Mouse (Mus musculus) neural tube, embryonic 11.5 days (tissue): ENCODE measurements around the gene Bace2. TPM values are rescaled to one million over a fixed set of nuclear protein-coding genes. Genes with fewer than 3 reads are reported as not detected.
A peak's percentile ranks its signal among the peaks of the same experiment; 100 is the strongest.

Experiments used
- ATAC-seq: fragments of 200-750 bp; cut with Nextera tagmentation; 2 replicates; pipeline ENCODE4 v1.8.0; 2017; ENCODE audit warnings: moderate number of reproducible peaks, mild to moderate bottlenecking, moderate TSS enrichment, moderate library complexity; ENCODE audit not compliant: insufficient read depth, low FRiP score, low TSS enrichment
- DNase-seq: peaks from one replicate; pipeline ENCODE4 v3.0.0-alpha.2; 2015; ENCODE audit warnings: low spot score
- H3K27ac ChIP-seq: fragments of 300-500 bp; sonication (generic); 2 replicates; pipeline ENCODE4 v1.5.1; 2014; ENCODE audit warnings: low read depth, mild to moderate bottlenecking, low read length
- H3K27me3 ChIP-seq: fragments of 300-500 bp; sonication (generic); 2 replicates; pipeline ENCODE4 v1.6.1; 2014; ENCODE audit warnings: mild to moderate bottlenecking, low read length, mixed read lengths; ENCODE audit not compliant: control insufficient read depth, insufficient read depth
- H3K36me3 ChIP-seq: fragments of 300-500 bp; sonication (generic); 2 replicates; pipeline ENCODE4 v1.6.1; 2014; ENCODE audit warnings: mild to moderate bottlenecking, low read length, moderate library complexity, mixed read lengths; ENCODE audit not compliant: control insufficient read depth, insufficient read depth
- H3K4me1 ChIP-seq: fragments of 300-500 bp; sonication (generic); 2 replicates; pipeline ENCODE4 v1.6.1; 2014; ENCODE audit warnings: low read length, mixed read lengths; ENCODE audit not compliant: control insufficient read depth, insufficient read depth
- H3K4me2 ChIP-seq: fragments of 300-500 bp; sonication (generic); 2 replicates; pipeline ENCODE4 v1.6.1; 2014; ENCODE audit warnings: low read depth, mild to moderate bottlenecking, moderate library complexity
- H3K4me3 ChIP-seq: fragments of 300-500 bp; sonication (generic); 2 replicates; pipeline ENCODE4 v1.5.1; 2014; ENCODE audit warnings: low read depth, low read length
- H3K9ac ChIP-seq: fragments of 300-500 bp; sonication (generic); 2 replicates; pipeline ENCODE4 v1.6.1; 2014; ENCODE audit warnings: mild to moderate bottlenecking, low read length
- H3K9me3 ChIP-seq: fragments of 300-500 bp; sonication (generic); 2 replicates; pipeline ENCODE4 v1.6.1; 2016; ENCODE audit warnings: low read length; ENCODE audit not compliant: control insufficient read depth
- WGBS: fragments of 180-500 bp; shearing (Covaris S2); extraction: QIAGEN DNeasy Blood & Tissue Kit; methylation state at CpG from one replicate; pipeline ENCODE4 v1.1.7; 2014; 5-methylcytosine and 5-hydroxymethylcytosine counted together
- polyA plus RNA-seq: library from polyadenylated mRNA; unstranded; fragments of >200 nt; fragmentation: Nextera tagmentation; extraction: Ambion mirVana; gene quantifications from 2 replicates; pipeline ENCODE4 v1.2.1, GENCODE M21; 2014

The Bace2 gene
- polyA plus RNA-seq, 1 experiment from 2014 or later = 3.0 TPM

DNA sequence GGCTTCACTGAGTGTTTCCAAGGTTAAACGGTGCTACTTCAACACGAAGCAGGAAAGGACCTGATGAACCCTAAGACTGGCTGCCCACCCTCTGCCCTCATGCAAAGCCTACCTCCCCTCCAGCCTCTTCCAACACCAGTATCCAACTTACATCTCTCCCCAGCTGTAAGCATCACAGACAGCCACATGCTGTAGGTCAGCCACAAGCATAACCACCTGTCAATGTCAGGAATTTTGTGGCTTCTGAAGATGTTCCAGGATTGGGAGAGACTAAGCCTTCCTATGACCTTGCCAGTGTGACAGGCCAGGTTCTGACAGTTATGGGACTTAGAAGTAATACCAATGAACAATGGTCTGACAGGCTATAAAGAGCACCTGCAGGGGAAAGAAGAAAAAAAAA is 27.9 kb upstream of the Bace2 start:
- Histone ChIP-seq H3K4me3 (no peak overlapping the region), H3K27me3 (no peaks in the 10 kb centered on the region), H3K9me3 (no peaks in the 10 kb centered on the region), H3K9ac (no peak overlapping the region), H3K36me3 (no peaks in the 10 kb centered on the region), H3K4me2 (no peak overlapping the region), H3K27ac (no peak overlapping the region), H3K4me1 (no peaks in the 10 kb centered on the region)
- no peak for ATAC-seq
- WGBS = 85% methylated on average over 2 of the region's 2 CpGs
- no peak for DNase-seq

GRCm38 (mm10) chr16:97353013-97353412 is 3.5 kb upstream of the Bace2 start:
- Histone ChIP-seq H3K27ac (no peak overlapping the region), H3K4me2 (no peak overlapping the region), H3K9me3 (no peaks in the 10 kb centered on the region), H3K36me3 (no peaks in the 10 kb centered on the region), H3K9ac (no peak overlapping the region), H3K4me3 (no peak overlapping the region), H3K27me3 (peaks cover 11% of the 10 kb centered on the region), H3K4me1 (0 out of 2 replicates have a peak, but pooled peaks cover 3% of the 10 kb centered on the region)
- WGBS = 76% methylated on average over 2 of the region's 2 CpGs
- no peak for DNase-seq
- ATAC-seq = no peak

DNA sequence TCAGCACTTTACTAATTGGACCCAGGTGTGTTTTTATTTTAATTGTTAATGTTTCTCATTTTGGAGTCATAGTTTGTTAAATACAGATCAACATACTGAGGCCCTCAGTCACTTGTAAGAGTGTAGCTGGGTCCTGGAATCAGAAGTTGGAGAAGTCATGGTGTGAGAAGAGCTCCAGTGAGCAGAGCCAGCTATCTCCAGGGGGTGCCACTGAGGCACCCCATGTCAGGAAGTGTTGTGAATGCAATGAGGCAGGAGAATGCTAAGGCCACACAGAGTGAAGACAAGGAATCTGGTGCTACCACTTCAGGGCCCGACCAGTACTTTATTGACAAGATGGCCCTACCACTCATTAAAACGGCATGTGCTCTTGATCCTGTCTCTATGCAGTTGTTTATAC is 1.9 kb upstream of the Bace2 start:
- 66% methylated on average over 2 of the region's 2 CpGs for WGBS

GRCm38 (mm10) chr16:97357188-97357821 is 763 bp downstream of the Bace2 start:
- H3K4me1 ChIP-seq = 0 out of 2 replicates have a peak, but pooled peaks cover 3% of the 10 kb centered on the region
- H3K4me3 ChIP-seq = peak overlapping the region; percentile 51
- H3K9me3 ChIP-seq = no peaks in the 10 kb centered on the region
- peak; percentile 46 for DNase-seq
- peak overlapping the region; percentile 98 for H3K4me2 ChIP-seq
- WGBS = under 1% methylated on average over 25 of the region's 25 CpGs
- ATAC-seq = peak; percentile 63
- H3K9ac ChIP-seq = no peak overlapping the region
- peaks cover 17% of the 10 kb centered on the region for H3K27me3 ChIP-seq
- H3K27ac ChIP-seq = no peak overlapping the region
- no peaks in the 10 kb centered on the region for H3K36me3 ChIP-seq

More for the DNA sequence above, 1.9 kb upstream of the Bace2 start:
- H3K9me3 ChIP-seq = no peaks in the 10 kb centered on the region
- DNase-seq = no peak
- no peak overlapping the region for H3K27ac ChIP-seq
- no peak for ATAC-seq
- no peak overlapping the region for H3K4me3 ChIP-seq
- 0 out of 2 replicates have a peak, but pooled peaks cover 3% of the 10 kb centered on the region for H3K4me1 ChIP-seq
- H3K27me3 ChIP-seq = peaks cover 17% of the 10 kb centered on the region
- H3K36me3 ChIP-seq = no peaks in the 10 kb centered on the region
- no peak overlapping the region for H3K4me2 ChIP-seq
- H3K9ac ChIP-seq = no peak overlapping the region

DNA sequence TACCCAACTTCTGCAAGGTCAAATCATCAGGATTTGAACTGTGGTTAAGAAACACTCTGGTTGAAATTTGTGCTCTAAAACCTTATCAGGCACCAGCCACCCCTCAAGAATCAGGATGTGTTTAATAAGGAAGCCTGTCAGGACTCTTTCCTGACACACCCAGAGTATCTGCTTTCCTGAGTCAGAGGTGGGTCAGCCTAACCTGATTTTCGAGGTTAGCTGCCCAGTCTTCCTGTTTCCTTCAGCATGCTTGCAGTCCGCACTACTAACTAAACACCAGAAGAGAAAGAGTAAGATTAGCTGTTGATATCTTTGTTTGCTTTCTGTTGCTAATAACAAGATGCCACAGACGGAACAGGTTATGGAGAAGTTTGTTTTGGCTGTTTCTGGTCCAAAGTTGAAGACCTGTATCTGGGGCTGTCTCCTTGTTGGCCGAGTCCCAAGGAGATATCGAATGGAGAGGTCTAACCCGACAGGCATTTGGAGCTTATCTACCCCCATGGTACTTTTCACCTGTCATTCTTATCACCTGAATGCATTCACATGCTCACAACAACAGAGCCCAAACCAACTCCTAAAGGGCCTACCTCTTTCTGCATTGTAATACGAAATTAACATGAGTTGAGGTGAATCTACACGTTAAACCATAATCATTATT is 5.8 kb downstream of the Bace2 start:
- no peak overlapping the region for H3K27ac ChIP-seq
- peaks cover 8% of the 10 kb centered on the region for H3K27me3 ChIP-seq
- ATAC-seq (no peak), DNase-seq (no peak)
- no peak overlapping the region for H3K4me3 ChIP-seq
- H3K4me1 ChIP-seq = no peaks in the 10 kb centered on the region
- H3K9ac ChIP-seq = no peak overlapping the region
- no peaks in the 10 kb centered on the region for H3K36me3 ChIP-seq
- H3K9me3 ChIP-seq = no peaks in the 10 kb centered on the region
- H3K4me2 ChIP-seq = no peak overlapping the region
- 83% methylated on average over 8 of the region's 8 CpGs for WGBS

DNA sequence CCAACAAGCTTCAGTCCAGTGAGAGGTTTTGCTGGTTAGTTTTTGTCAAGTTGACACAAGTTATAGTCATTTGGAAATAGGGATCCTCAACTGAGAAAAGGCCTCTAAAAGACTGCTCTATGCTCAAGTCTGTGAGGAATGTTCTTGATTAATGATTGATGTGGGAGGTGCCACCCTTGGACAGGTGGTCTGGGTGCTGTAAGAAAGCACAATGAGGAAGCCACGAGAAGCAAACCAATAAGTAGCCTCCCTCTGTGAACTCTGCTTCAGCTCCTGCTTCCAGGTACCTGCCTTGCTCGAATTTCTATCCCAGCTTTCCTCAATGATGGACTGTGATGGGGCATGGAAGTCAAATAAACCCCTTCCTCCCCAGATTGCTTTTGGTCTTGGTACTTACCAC is 9.6 kb downstream of the Bace2 start:
- no peak overlapping the region for H3K4me3 ChIP-seq
- no peaks in the 10 kb centered on the region for H3K36me3 ChIP-seq
- no peak overlapping the region for H3K27ac ChIP-seq
- WGBS = 53% methylated on average over 2 of the region's 2 CpGs
- no peaks in the 10 kb centered on the region for H3K9me3 ChIP-seq
- no peak overlapping the region for H3K4me2 ChIP-seq
- no peak overlapping the region for H3K9ac ChIP-seq
- H3K27me3 ChIP-seq = no peaks in the 10 kb centered on the region
- no peak for ATAC-seq
- H3K4me1 ChIP-seq = no peaks in the 10 kb centered on the region
- DNase-seq = no peak

- DNase-seq (no peak), ATAC-seq (no peak)
- Histone ChIP-seq H3K4me2 (no peak overlapping the region), H3K9me3 (no peaks in the 10 kb centered on the region), H3K4me1 (no peaks in the 10 kb centered on the region), H3K27ac (no peak overlapping the region), H3K4me3 (no peak overlapping the region), H3K36me3 (no peaks in the 10 kb centered on the region), H3K27me3 (no peaks in the 10 kb centered on the region), H3K9ac (no peak overlapping the region)
- 87% methylated on average over 4 of the region's 4 CpGs for WGBS
Measured at GRCm38 (mm10) chr16:97370258-97370657, 13.7 kb downstream of the Bace2 start.

- Histone ChIP-seq H3K9me3 (no peaks in the 10 kb centered on the region), H3K9ac (no peak overlapping the region), H3K36me3 (no peaks in the 10 kb centered on the region), H3K4me2 (no peak overlapping the region), H3K27ac (no peak overlapping the region), H3K4me3 (no peak overlapping the region), H3K4me1 (no peaks in the 10 kb centered on the region), H3K27me3 (no peaks in the 10 kb centered on the region)
- ATAC-seq = no peak
- DNase-seq = no peak
- 67% methylated on average over 2 of the region's 2 CpGs for WGBS
Measured at GRCm38 (mm10) chr16:97387955-97388354, 31.4 kb downstream of the Bace2 start.

DNA sequence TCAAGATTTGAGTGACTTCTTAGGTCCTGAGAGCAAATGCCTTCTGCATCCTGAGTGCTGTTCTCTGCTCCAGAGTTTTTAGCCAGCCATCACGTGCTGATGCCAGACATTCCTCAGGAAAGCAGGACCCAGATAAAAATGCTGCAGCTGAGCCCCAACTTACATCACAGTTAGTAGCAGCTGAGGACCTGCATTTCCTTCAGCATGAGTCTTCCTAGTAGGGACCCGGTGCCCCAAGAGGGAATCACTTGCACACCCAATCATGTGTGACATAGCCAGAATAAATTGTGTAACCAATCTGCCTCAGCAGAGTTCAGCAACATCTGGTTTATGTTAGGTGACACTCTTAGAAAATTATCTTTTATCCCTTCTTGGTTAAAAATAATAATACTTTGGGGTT is 34.7 kb downstream of the Bace2 start:
- ATAC-seq (no peak), DNase-seq (no peak)
- Histone ChIP-seq H3K27me3 (no peaks in the 10 kb centered on the region), H3K27ac (no peak overlapping the region), H3K9me3 (no peaks in the 10 kb centered on the region), H3K9ac (no peak overlapping the region), H3K4me3 (no peak overlapping the region), H3K36me3 (no peaks in the 10 kb centered on the region), H3K4me2 (no peak overlapping the region), H3K4me1 (no peaks in the 10 kb centered on the region)
- WGBS = 40% methylated on average over 2 of the region's 2 CpGs
